In the genomic region with DNA sequence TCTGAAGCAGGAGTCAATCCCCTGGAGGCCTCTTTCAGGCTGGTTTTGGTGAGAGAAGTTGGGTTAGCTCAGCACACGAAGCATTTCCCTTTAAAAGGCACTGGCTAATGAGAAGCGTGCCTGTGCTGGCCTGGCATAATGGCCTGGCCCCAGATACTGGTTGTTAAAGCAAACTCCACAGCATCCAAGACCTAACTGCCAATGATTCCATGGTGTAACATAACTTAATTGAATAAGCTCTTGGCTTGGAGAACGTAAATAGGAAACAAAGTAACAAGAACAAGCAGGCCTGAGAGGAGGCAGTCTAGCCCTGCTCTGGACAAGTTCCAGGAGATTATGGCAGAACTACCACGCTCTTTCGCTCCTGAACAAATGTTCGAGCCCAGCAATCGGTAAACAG, we compare ENCODE assay signal across 22 mouse cellular contexts.
DNase-seq lines count a peak whose midpoint lies in the region; ATAC-seq and TF ChIP-seq lines count a peak whose summit lies in the region.
"Had no signal": no experiment of that assay in that cellular context is flagged by ENCODE, and none has a peak within 500 bp of the region (broad histone marks: within the 10 kb centered on the region; RNA-seq: fewer than 3 reads in every experiment).

No protein-coding gene starts in this region.

- no peak overlapping the region for H3K27ac ChIP-seq in embryonic facial prominence, embryonic 14.5 days (replicated peaks; ENCODE audit: low read depth, low read length)
- no peak overlapping the region for H3K27ac ChIP-seq in embryonic facial prominence, embryonic 10.5 days (replicated peaks)
- no peak overlapping the region for H3K27ac ChIP-seq in forebrain, postnatal 0 days (ENCODE audit: low read depth, low read length)
- no peak overlapping the region for H3K27ac ChIP-seq in forebrain, embryonic 10.5 days
- peak overlapping the region; percentile 2; the same call in 1 of the 2 replicates for H3K27ac ChIP-seq in limb, embryonic 12.5 days
- H3K27ac ChIP-seq: embryonic facial prominence, embryonic 13.5 days; heart, embryonic 13.5 days had no signal

- WGBS in embryonic facial prominence, embryonic 14.5 days: 67% methylated on average over 7 of the region's 7 CpGs
- 71% methylated on average over 7 of the region's 7 CpGs for WGBS in embryonic facial prominence, embryonic 10.5 days
- 37% methylated on average over 7 of the region's 7 CpGs for WGBS in forebrain, postnatal 0 days
- WGBS in forebrain, embryonic 10.5 days: 74% methylated on average over 7 of the region's 7 CpGs
- 51% methylated on average over 7 of the region's 7 CpGs for WGBS in limb, embryonic 12.5 days

- H3K27me3 ChIP-seq in embryonic facial prominence, embryonic 14.5 days (replicated peaks; ENCODE audit: control insufficient read depth, insufficient read depth, low read length): no peaks in the 10 kb centered on the region
- H3K27me3 ChIP-seq in embryonic facial prominence, embryonic 10.5 days (replicated peaks; ENCODE audit: low read depth, poor library complexity, severe bottlenecking): no peaks in the 10 kb centered on the region
- no peaks in the 10 kb centered on the region for H3K27me3 ChIP-seq in forebrain, postnatal 0 days (ENCODE audit: insufficient read depth, low read length)
- H3K27me3 ChIP-seq in forebrain, embryonic 10.5 days (ENCODE audit: poor library complexity, severe bottlenecking): no peaks in the 10 kb centered on the region
- H3K27me3 ChIP-seq in limb, embryonic 12.5 days: no peaks in the 10 kb centered on the region
- H3K27me3 ChIP-seq: embryonic facial prominence, embryonic 13.5 days; heart, embryonic 13.5 days had no signal

- TF ChIP-seq CTCF in forebrain, postnatal 0 days (IDR thresholded peaks at IDR 0.05; ENCODE audit: low read depth): no peak
- no peak for TF ChIP-seq CTCF in brain, embryonic 14.5 days (IDR thresholded peaks at IDR 0.05; ENCODE audit: borderline replicate concordance, extremely low read depth, insufficient read depth, insufficient read length)

- no peak overlapping the region for H3K9ac ChIP-seq in embryonic facial prominence, embryonic 14.5 days (ENCODE audit: low read depth, low read length)
- H3K9ac ChIP-seq in forebrain, postnatal 0 days: no peak overlapping the region
- no peak overlapping the region for H3K9ac ChIP-seq in limb, embryonic 12.5 days (replicated peaks)
- H3K9ac ChIP-seq: embryonic facial prominence, embryonic 13.5 days; heart, embryonic 13.5 days had no signal

- peak; percentile 45 for DNase-seq in embryonic facial prominence, embryonic 14.5 days (ENCODE audit: low spot score)
- DNase-seq in embryonic facial prominence, embryonic 10.5 days (ENCODE audit: low spot score): no peak
- DNase-seq in forebrain, postnatal 0 days: peak; percentile 18
- no peak for DNase-seq in forebrain, embryonic 10.5 days (ENCODE audit: extremely low spot score, low spot score)
- peak; percentile 67 for DNase-seq in brain, embryonic 14.5 days (ENCODE audit: low read depth)
- DNase-seq in cerebellum, adult 9-11 months: no peak
- DNase-seq: adrenal gland, adult 8-10 months; adrenal gland, postnatal 36 days; B cell, adult 2 months; cerebellum, adult 11 months; cerebellum, adult 8-10 months; cerebellum, postnatal 25 days; gastrocnemius, postnatal 10 days; heart, postnatal 36 days; kidney, adult 11 months; kidney, adult 9 months had no signal

- TF ChIP-seq POLR2A in brain, embryonic 14.5 days (IDR thresholded peaks at IDR 0.05; ENCODE audit: borderline replicate concordance, extremely low read depth, insufficient read depth, insufficient read length, poor library complexity, severe bottlenecking): no peak

- no peaks in the 10 kb centered on the region for H3K36me3 ChIP-seq in embryonic facial prominence, embryonic 14.5 days (ENCODE audit: control insufficient read depth, insufficient read depth, low read length)
- no peaks in the 10 kb centered on the region for H3K36me3 ChIP-seq in embryonic facial prominence, embryonic 10.5 days (replicated peaks)
- no peaks in the 10 kb centered on the region for H3K36me3 ChIP-seq in forebrain, postnatal 0 days (ENCODE audit: insufficient read depth)
- H3K36me3 ChIP-seq in forebrain, embryonic 10.5 days (replicated peaks): no peaks in the 10 kb centered on the region
- no peaks in the 10 kb centered on the region for H3K36me3 ChIP-seq in limb, embryonic 12.5 days
- H3K36me3 ChIP-seq: embryonic facial prominence, embryonic 13.5 days; G1E; heart, embryonic 13.5 days had no signal

- H3K4me3 ChIP-seq in embryonic facial prominence, embryonic 14.5 days (ENCODE audit: low read depth, low read length): no peak overlapping the region
- H3K4me3 ChIP-seq in embryonic facial prominence, embryonic 10.5 days: no peak overlapping the region
- no peak overlapping the region for H3K4me3 ChIP-seq in forebrain, postnatal 0 days (ENCODE audit: low read depth, low read length)
- no peak overlapping the region for H3K4me3 ChIP-seq in forebrain, embryonic 10.5 days
- H3K4me3 ChIP-seq in limb, embryonic 12.5 days (replicated peaks): no peak overlapping the region
- H3K4me3 ChIP-seq: embryonic facial prominence, embryonic 13.5 days; heart, embryonic 13.5 days had no signal

- 0 out of 2 replicates have a peak, but pooled peaks have one; percentile 15 for ATAC-seq in embryonic facial prominence, embryonic 14.5 days (ENCODE audit: low read depth)
- ATAC-seq in forebrain, postnatal 0 days: no peak
- no peak for ATAC-seq in limb, embryonic 12.5 days (ENCODE audit: insufficient number of reproducible peaks, insufficient read depth, low FRiP score, low TSS enrichment, low read depth)
- ATAC-seq: CD4-positive, CD25-positive, alpha-beta regulatory T cell, adult 4 months; hindbrain, embryonic 16.5 days had no signal

- H3K9me3 ChIP-seq in embryonic facial prominence, embryonic 14.5 days (ENCODE audit: control insufficient read depth, low read length): no peaks in the 10 kb centered on the region
- no peaks in the 10 kb centered on the region for H3K9me3 ChIP-seq in embryonic facial prominence, embryonic 10.5 days
- H3K9me3 ChIP-seq in forebrain, postnatal 0 days (ENCODE audit: low read length): no peaks in the 10 kb centered on the region
- H3K9me3 ChIP-seq in forebrain, embryonic 10.5 days: no peaks in the 10 kb centered on the region
- H3K9me3 ChIP-seq in limb, embryonic 12.5 days: no peaks in the 10 kb centered on the region
- H3K9me3 ChIP-seq: embryonic facial prominence, embryonic 13.5 days; heart, embryonic 13.5 days had no signal

- H3K4me2 ChIP-seq in embryonic facial prominence, embryonic 14.5 days (ENCODE audit: low read depth, low read length): no peak overlapping the region
- no peak overlapping the region for H3K4me2 ChIP-seq in forebrain, postnatal 0 days (ENCODE audit: low read depth)
- no peak overlapping the region for H3K4me2 ChIP-seq in limb, embryonic 12.5 days
- H3K4me2 ChIP-seq: embryonic facial prominence, embryonic 13.5 days; heart, embryonic 13.5 days had no signal

- no peaks in the 10 kb centered on the region for H3K4me1 ChIP-seq in embryonic facial prominence, embryonic 14.5 days (ENCODE audit: control insufficient read depth, insufficient read depth, low read length)
- no peaks in the 10 kb centered on the region for H3K4me1 ChIP-seq in embryonic facial prominence, embryonic 10.5 days
- no peaks in the 10 kb centered on the region for H3K4me1 ChIP-seq in forebrain, postnatal 0 days (ENCODE audit: insufficient read depth)
- H3K4me1 ChIP-seq in forebrain, embryonic 10.5 days: 0 out of 2 replicates have a peak, but pooled peaks cover 4% of the 10 kb centered on the region
- H3K4me1 ChIP-seq in limb, embryonic 12.5 days (replicated peaks): peaks cover 3% of the 10 kb centered on the region
- H3K4me1 ChIP-seq: heart, embryonic 13.5 days had no signal

Comparison
In these comparisons a context has a peak if more than half of its experiments do, and no peak if none do; other contexts are left out.
1. DNase-seq: peak in embryonic facial prominence, embryonic 14.5 days (single experiment), forebrain, postnatal 0 days (single experiment) and brain, embryonic 14.5 days (single experiment); none in embryonic facial prominence, embryonic 10.5 days (single experiment), forebrain, embryonic 10.5 days (single experiment) and cerebellum, adult 9-11 months (single experiment).